Mouse (Mus musculus) heart, embryonic 11.5 days (tissue): ENCODE results near the gene Bloc1s1. TPM values are rescaled to one million over a fixed set of nuclear protein-coding genes. Genes with fewer than 3 reads are reported as not detected.

Source experiments
- ATAC-seq: fragments of 200-750 bp; cut with Nextera tagmentation; replicated peaks from 2 replicates; pipeline ENCODE4 v1.8.0; 2017; ENCODE audit warnings: moderate library complexity; ENCODE audit not compliant: insufficient number of reproducible peaks, low FRiP score, low TSS enrichment
- H3K27ac ChIP-seq: fragments of 300-500 bp; sonication (generic); 2 replicates; pipeline ENCODE4 v1.5.1; 2014; ENCODE audit warnings: mild to moderate bottlenecking, low read depth, low read length
- H3K27me3 ChIP-seq: fragments of 300-500 bp; sonication (generic); 2 replicates; pipeline ENCODE4 v1.6.1; 2014; ENCODE audit warnings: mild to moderate bottlenecking, low read length, mixed read lengths; ENCODE audit not compliant: control insufficient read depth, insufficient read depth
- H3K36me3 ChIP-seq: fragments of 300-500 bp; sonication (generic); 2 replicates; pipeline ENCODE4 v1.6.1; 2014; ENCODE audit warnings: mild to moderate bottlenecking, low read length, moderate library complexity, mixed read lengths; ENCODE audit not compliant: control insufficient read depth, insufficient read depth
- H3K4me1 ChIP-seq: fragments of 300-500 bp; sonication (generic); 2 replicates; pipeline ENCODE4 v1.6.1; 2014; ENCODE audit warnings: low read length; ENCODE audit not compliant: control insufficient read depth, insufficient read depth
- H3K4me2 ChIP-seq: fragments of 300-500 bp; sonication (generic); 2 replicates; pipeline ENCODE4 v1.6.1; 2014; ENCODE audit warnings: mild to moderate bottlenecking, moderate library complexity
- H3K4me3 ChIP-seq: fragments of 300-500 bp; sonication (generic); 2 replicates; pipeline ENCODE4 v1.5.1; 2014; ENCODE audit warnings: low read depth, low read length
- H3K9ac ChIP-seq: fragments of 300-500 bp; sonication (generic); 2 replicates; pipeline ENCODE4 v1.6.1; 2014; ENCODE audit warnings: mild to moderate bottlenecking, low read depth, low read length, moderate library complexity
- H3K9me3 ChIP-seq: fragments of 300-500 bp; sonication (generic); replicated peaks from 2 replicates; pipeline ENCODE4 v1.6.1; 2016; ENCODE audit warnings: low read length; ENCODE audit not compliant: control insufficient read depth
- WGBS: fragments of 180-500 bp; shearing (Covaris S2); extraction: QIAGEN DNeasy Blood & Tissue Kit; methylation state at CpG from one replicate; pipeline ENCODE4 v1.1.7; 2014; ENCODE audit not compliant: insufficient replicate concordance; 5-methylcytosine and 5-hydroxymethylcytosine counted together
- polyA plus RNA-seq: library from polyadenylated mRNA; unstranded; fragments of >200 nt; fragmentation: Nextera tagmentation; extraction: Ambion mirVana; gene quantifications from 2 replicates; pipeline ENCODE4 v1.2.1, GENCODE M21; 2014

Bloc1s1 gene
- polyA plus RNA-seq, 1 experiment from 2014 or later = 206 TPM

DNA sequence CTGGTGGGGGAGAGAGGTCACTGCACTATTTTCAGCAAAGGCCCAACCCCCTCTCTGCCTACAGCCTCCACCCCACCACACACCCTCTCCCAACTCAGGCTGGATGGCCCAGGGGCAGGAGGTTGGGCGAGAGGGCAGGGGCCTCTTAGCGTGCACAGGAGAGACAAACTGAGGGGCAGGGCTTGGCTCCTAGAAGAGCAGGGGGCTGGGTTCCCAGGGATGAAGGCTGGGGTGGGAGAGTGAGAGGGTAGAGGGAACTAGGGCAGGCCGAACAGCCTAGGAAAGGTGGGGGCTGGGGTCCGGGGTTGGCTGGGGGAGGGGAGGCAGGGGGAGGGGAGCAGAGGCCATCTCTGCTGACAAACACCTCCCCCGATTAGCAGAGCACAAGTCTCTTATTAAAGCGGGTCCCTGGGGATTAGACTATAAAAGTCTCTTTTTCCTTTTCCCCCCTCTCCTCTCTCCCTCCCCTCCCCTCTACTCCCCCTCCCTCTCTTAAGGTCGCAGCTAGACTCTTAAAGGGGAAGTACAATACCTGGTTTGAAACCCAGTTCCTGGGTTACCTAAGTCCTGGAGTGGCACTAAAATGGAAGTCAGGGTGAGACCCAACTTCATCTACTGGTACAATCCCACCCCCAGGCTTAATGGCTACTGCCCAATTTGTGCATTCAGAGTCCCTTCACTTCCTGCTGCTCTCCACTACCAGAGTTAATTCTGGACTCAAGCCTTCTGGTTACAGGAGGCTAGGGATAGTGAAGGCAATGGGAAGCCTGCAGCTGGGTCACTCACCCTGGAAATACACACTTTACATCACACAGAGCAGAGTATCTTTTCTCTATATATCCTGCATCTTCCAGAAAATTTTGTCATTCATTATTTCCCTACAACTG, 34.7 kb downstream of the Bloc1s1 start:
- H3K9ac ChIP-seq = peak overlapping the region; percentile 62
- no peak for ATAC-seq
- H3K27me3 ChIP-seq = peaks cover 6% of the 10 kb centered on the region; the same call in 1 of the 2 replicates
- peak overlapping the region; percentile 78 for H3K4me3 ChIP-seq
- peak overlapping the region; percentile 71 for H3K27ac ChIP-seq
- peak overlapping the region; percentile 93 for H3K4me2 ChIP-seq
- H3K36me3 ChIP-seq = 0 out of 2 replicates have a peak, but pooled peaks cover 2% of the 10 kb centered on the region
- peaks cover 22% of the 10 kb centered on the region for H3K4me1 ChIP-seq
- WGBS = 1% methylated on average over 7 of the region's 7 CpGs
- no peaks in the 10 kb centered on the region for H3K9me3 ChIP-seq

DNA sequence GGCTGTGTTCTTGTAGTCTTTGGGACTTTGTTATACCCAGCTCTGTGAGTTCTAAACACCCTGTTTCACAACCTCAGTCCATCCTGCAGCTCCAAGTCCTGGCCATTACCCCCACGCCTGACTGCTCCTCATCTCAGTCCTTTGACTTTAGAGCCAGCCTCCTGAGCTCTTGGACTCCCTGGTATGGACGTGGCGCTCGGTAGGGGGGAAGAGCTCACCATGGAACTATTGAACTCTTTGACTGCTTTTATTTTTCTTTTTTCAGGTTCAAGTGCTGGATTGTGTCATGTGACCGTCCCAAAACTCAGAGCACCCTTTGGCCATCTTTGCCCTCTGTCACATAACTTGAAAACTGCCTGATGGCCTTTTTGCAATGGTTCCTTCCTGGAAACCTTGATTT, 41.8 kb downstream of the Bloc1s1 start:
- H3K27me3 ChIP-seq = no peaks in the 10 kb centered on the region
- H3K4me2 ChIP-seq = no peak overlapping the region
- WGBS = 92% methylated on average over 5 of the region's 5 CpGs
- ATAC-seq = no peak
- no peak overlapping the region for H3K4me3 ChIP-seq
- H3K9me3 ChIP-seq = no peaks in the 10 kb centered on the region
- 0 out of 2 replicates have a peak, but pooled peaks cover 3% of the 10 kb centered on the region for H3K4me1 ChIP-seq
- no peak overlapping the region for H3K27ac ChIP-seq
- no peak overlapping the region for H3K9ac ChIP-seq
- H3K36me3 ChIP-seq = no peaks in the 10 kb centered on the region

DNA sequence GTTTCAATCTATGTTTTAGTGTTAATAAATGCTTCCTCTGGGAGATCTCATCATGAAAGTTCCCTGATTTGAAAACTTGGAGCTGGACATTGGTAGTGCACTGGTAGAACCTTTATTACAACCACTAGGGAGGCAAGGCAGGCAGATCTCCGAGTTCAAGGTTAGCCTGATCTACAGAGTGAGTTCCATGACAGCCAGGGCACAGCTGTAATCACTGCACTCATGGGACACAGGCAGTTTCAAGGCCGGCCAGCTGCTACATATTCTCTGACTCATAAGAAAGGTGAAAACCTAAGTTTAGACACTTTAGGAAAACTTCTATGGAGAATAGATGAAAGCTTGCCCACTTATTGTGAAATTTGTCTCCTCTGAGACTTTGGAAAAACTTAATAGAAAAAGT, 45.0 kb downstream of the Bloc1s1 start:
- Histone ChIP-seq H3K27ac (no peak overlapping the region), H3K4me1 (no peaks in the 10 kb centered on the region), H3K4me3 (no peak overlapping the region), H3K4me2 (no peak overlapping the region), H3K9ac (no peak overlapping the region), H3K36me3 (peaks cover 3% of the 10 kb centered on the region), H3K27me3 (no peaks in the 10 kb centered on the region), H3K9me3 (no peaks in the 10 kb centered on the region)
- no peak for ATAC-seq
- 89% methylated on average over 2 of the region's 2 CpGs for WGBS

DNA sequence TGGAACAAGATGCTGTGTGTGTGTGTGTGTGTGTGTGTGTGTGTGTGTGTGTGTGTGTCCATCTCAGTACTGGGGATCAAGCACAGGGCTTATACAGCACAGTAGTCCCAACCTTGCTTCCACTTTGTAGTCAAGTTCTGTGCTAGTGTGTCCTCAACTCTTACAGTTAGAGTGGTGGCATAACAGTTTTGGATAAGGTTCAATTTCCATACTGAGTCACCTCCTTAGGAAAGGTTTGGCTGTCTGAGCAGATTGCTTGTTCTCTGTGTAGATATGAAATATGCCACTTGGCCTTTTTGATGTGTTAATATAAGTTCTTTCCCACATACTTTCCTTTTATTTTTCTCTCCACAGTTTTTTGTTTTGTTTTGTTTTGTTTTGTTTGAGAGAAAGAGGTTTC, 45.5 kb downstream of the Bloc1s1 start:
- H3K36me3 ChIP-seq = peaks cover 7% of the 10 kb centered on the region
- H3K27me3 ChIP-seq = no peaks in the 10 kb centered on the region
- no peak for ATAC-seq
- no peak overlapping the region for H3K9ac ChIP-seq
- H3K9me3 ChIP-seq = no peaks in the 10 kb centered on the region
- H3K4me3 ChIP-seq = no peak overlapping the region
- H3K4me2 ChIP-seq = no peak overlapping the region
- no peak overlapping the region for H3K27ac ChIP-seq
- H3K4me1 ChIP-seq = no peaks in the 10 kb centered on the region

DNA sequence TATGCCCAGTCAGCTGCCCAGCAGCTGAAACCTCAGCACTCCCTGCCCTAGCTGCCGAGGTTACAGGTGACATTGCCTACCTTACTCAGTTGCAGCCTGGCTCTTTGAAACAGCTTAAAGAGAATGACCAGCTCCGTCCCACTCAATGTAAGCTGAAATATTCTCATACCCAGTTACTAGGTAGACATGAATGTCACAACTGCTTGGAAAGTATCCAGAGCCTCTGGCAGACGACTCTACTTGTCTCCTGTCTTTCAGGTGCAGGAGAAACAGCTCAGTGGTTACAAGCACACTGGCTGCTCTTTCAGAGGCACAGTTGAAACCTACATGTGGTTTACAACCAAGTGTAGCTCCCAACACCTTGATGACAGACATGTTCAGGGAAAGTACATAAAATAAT, 53.5 kb downstream of the Bloc1s1 start:
- 82% methylated on average over 3 of the region's 3 CpGs for WGBS
- Histone ChIP-seq H3K4me3 (no peak overlapping the region), H3K36me3 (peaks cover 21% of the 10 kb centered on the region), H3K9ac (no peak overlapping the region), H3K27me3 (no peaks in the 10 kb centered on the region), H3K4me2 (no peak overlapping the region), H3K9me3 (no peaks in the 10 kb centered on the region), H3K4me1 (no peaks in the 10 kb centered on the region), H3K27ac (no peak overlapping the region)
- ATAC-seq = no peak

Other genes with a start within 250 kb of the Bloc1s1 start
- 11.1 and 12.4 TPM in 2 replicates for gene Suox, start 250.0 kb downstream of the Bloc1s1 start, polyA plus RNA-seq
- gene Rab5b, start 227.8 kb downstream of the Bloc1s1 start, polyA plus RNA-seq = 51.3 and 64.5 TPM in 2 replicates
- gene Pmel, start 219.8 kb downstream of the Bloc1s1 start, polyA plus RNA-seq = 0.96 and 1.5 TPM in 2 replicates
- gene Cdk2, start 219.0 kb downstream of the Bloc1s1 start, polyA plus RNA-seq = 91.1 and 98.5 TPM in 2 replicates
- 5.6 and 5.9 TPM in 2 replicates for gene Dgka, start 179.2 kb downstream of the Bloc1s1 start, polyA plus RNA-seq
- gene Pym1, start 176.1 kb downstream of the Bloc1s1 start, polyA plus RNA-seq = 25.4 and 27.2 TPM in 2 replicates
- gene Mmp19, start 133.1 kb downstream of the Bloc1s1 start, polyA plus RNA-seq = 0.49 and 0.57 TPM in 2 replicates
- 28.7 and 37.0 TPM in 2 replicates for gene Dnajc14, start 120.0 kb downstream of the Bloc1s1 start, polyA plus RNA-seq
- 15.0 and 18.2 TPM in 2 replicates for gene Tmem198b, start 119.7 kb downstream of the Bloc1s1 start, polyA plus RNA-seq
- gene Sarnp, start 106.7 kb downstream of the Bloc1s1 start, polyA plus RNA-seq = 204 and 210 TPM in 2 replicates
- 50.7 and 60.3 TPM in 2 replicates for gene Ormdl2, start 102.4 kb downstream of the Bloc1s1 start, polyA plus RNA-seq
- gene Gdf11, start 32.3 kb downstream of the Bloc1s1 start, polyA plus RNA-seq = 4.1 and 4.5 TPM in 2 replicates
- gene Cd63, start 23.0 kb downstream of the Bloc1s1 start, polyA plus RNA-seq = 296 and 306 TPM in 2 replicates
- 6.1 and 8.1 TPM in 2 replicates for gene Rdh5, start 1.1 kb downstream of the Bloc1s1 start, polyA plus RNA-seq
- 0.43 and 0.79 TPM in 2 replicates for gene Itga7, start 9.8 kb upstream of the Bloc1s1 start, polyA plus RNA-seq
- not detected in 2 replicates for gene Mettl7b, start 37.0 kb upstream of the Bloc1s1 start, polyA plus RNA-seq
- gene Olfr9, start 65.4 kb upstream of the Bloc1s1 start, polyA plus RNA-seq = not detected in 2 replicates
- not detected in 2 replicates for gene Olfr763, start 86.8 kb upstream of the Bloc1s1 start, polyA plus RNA-seq
- gene Olfr764-ps1, start 115.9 kb upstream of the Bloc1s1 start, polyA plus RNA-seq = not detected in 2 replicates
- not detected in 2 replicates for gene Olfr765, start 126.0 kb upstream of the Bloc1s1 start, polyA plus RNA-seq
- not detected in 2 replicates for gene Olfr766-ps1, start 144.9 kb upstream of the Bloc1s1 start, polyA plus RNA-seq
- not detected in 2 replicates for gene Olfr767, start 158.9 kb upstream of the Bloc1s1 start, polyA plus RNA-seq
- gene Olfr768, start 175.3 kb upstream of the Bloc1s1 start, polyA plus RNA-seq = not detected in 2 replicates
- not detected in 2 replicates for gene Olfr769, start 193.8 kb upstream of the Bloc1s1 start, polyA plus RNA-seq
- gene Olfr770, start 215.0 kb upstream of the Bloc1s1 start, polyA plus RNA-seq = not detected in 2 replicates
- not detected in 2 replicates for gene Olfr771, start 240.7 kb upstream of the Bloc1s1 start, polyA plus RNA-seq